Mouse (Mus musculus): ENCODE measurements around the gene Hectd2. TPM values are rescaled to one million over a fixed set of nuclear protein-coding genes. Genes with fewer than 3 reads are reported as not detected.
A peak's percentile ranks its signal among the peaks of the same experiment; 100 is the strongest.

Gene Hectd2
- polyA plus RNA-seq, 1 experiment: 0.09 TPM

DNA sequence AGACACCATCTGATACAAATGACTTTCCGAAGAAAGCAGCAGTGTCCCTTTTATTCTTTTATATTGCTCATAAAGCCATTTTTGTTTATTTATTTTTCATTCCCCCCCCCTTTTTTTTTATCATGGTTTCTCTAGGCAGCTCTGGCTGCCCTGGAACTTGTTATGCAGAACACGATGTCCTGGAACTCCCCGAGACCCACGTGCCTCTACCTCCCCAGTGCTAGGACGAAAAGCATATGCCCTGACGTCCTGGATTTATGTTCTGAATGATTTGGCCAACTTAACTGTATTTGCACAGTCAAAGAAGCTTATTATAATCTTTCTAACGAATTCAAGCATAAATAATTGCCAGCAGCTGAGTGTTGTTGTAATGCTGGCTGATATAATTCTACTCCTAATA lies 13.7 kb upstream of the Hectd2 start:
- H3K36me3 ChIP-seq (ENCODE audit: control insufficient read depth, insufficient read depth): no peaks in the 10 kb centered on the region
- no peak overlapping the region for H3ac ChIP-seq (ENCODE audit: control insufficient read depth, insufficient read length, low read depth)
- no peaks in the 10 kb centered on the region for H3K79me3 ChIP-seq (ENCODE audit: low read depth)
- no peaks in the 10 kb centered on the region for H3K27me3 ChIP-seq (ENCODE audit: control insufficient read depth, insufficient read depth, insufficient read length)
- no peak overlapping the region for H3K4me3 ChIP-seq (ENCODE audit: insufficient read depth, poor library complexity, severe bottlenecking)
- H3K79me2 ChIP-seq (ENCODE audit: control insufficient read depth, insufficient read depth): no peaks in the 10 kb centered on the region
- TF ChIP-seq CEBPB (IDR thresholded peaks at IDR 0.05; ENCODE audit: low read depth): no peak
- TF ChIP-seq MAX (IDR thresholded peaks at IDR 0.05): no peak
- no peak for TF ChIP-seq CTCF (IDR thresholded peaks at IDR 0.05; ENCODE audit: control insufficient read depth, insufficient read depth, insufficient read length)
- no peak for TF ChIP-seq MYOD1 (IDR thresholded peaks at IDR 0.05; ENCODE audit: control insufficient read depth, insufficient read length, low read depth)
- TF ChIP-seq MYOG (IDR thresholded peaks at IDR 0.05; ENCODE audit: control insufficient read depth, extremely low read depth, insufficient read length): no peak
- TF ChIP-seq FOSL1 (IDR thresholded peaks at IDR 0.05; ENCODE audit: insufficient read depth, low read length, poor library complexity, severe bottlenecking): no peak
- no peak for TF ChIP-seq USF1 (IDR thresholded peaks at IDR 0.05; ENCODE audit: low read depth)

DNA sequence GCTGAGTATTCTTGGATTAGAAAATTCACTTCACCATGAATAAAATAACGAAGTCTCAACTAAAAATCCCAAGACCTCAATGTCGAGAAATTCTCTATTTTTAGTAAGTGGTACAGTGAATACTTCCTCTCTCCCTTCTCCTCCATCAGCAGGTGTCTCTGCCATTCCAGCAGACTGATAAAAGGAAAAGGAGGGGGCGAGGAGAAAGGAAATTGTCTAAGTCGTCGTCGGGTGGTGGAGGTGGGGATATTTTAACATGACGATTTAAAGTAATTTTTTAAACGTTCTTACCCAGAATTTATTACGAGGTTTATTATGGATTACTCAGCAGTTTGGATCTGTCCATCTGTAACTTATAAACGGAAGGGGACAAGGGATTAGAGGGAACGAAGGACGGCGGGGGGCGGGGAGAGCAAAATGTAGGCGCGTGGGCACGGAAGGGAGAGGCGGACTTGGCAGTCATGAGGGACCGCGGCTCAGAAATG lies 836 bp upstream of the Hectd2 start:
- no peak for TF ChIP-seq CTCF (IDR thresholded peaks at IDR 0.05; ENCODE audit: control insufficient read depth, insufficient read depth, insufficient read length)
- H3ac ChIP-seq (ENCODE audit: control insufficient read depth, insufficient read length, low read depth): peak overlapping the region; percentile 77

DNA sequence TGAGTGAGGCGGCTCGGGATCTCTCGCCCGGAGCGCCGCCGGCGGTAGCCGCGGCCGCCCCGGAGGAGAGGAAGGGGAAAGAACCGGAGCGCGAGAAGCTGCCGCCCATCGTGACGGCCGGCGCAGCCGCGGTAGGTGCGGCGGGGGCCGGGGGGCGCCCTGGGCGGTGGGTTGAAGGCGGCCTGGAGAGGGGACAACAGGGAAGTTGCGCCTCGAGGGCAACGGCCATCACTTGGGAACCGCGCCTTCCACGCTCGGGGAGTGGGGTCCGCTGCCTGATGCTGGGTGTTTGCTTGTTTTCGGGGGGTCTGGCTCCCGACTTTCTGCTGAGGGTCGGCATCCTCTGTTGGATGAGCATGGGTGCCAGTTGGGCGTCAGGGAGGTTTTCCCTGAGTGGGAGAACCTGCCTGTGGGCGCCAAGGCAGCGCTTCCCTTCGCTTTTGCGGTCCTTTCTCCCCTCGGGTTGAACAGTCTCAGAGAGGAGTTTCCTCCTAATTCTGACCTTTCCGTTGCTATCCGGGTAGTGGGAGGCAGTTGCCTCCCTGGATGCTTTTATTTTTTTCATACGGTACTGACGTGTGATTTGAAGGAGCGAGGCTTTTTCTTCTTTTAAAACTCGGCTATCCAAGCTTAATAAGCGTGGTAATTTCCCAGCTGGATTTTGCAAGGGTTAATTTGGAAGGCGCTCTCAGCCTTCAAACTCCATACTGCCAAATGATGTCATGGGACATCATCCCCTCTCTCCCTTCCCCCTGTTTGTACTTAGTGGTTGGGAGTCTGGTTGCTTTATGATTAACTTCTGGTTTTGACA lies 551 bp downstream of the Hectd2 start:
- H3K79me3 ChIP-seq (ENCODE audit: low read depth): no peaks in the 10 kb centered on the region
- H3K4me3 ChIP-seq (ENCODE audit: insufficient read depth, poor library complexity, severe bottlenecking): peak overlapping the region; percentile 45
- TF ChIP-seq USF1 (IDR thresholded peaks at IDR 0.05; ENCODE audit: low read depth) (no peak), CEBPB (IDR thresholded peaks at IDR 0.05; ENCODE audit: low read depth) (no peak), CTCF (IDR thresholded peaks at IDR 0.05; ENCODE audit: control insufficient read depth, insufficient read depth, insufficient read length) (no peak)
- H3ac ChIP-seq (ENCODE audit: control insufficient read depth, insufficient read length, low read depth): peak overlapping the region; percentile 52
- H3K79me2 ChIP-seq (ENCODE audit: control insufficient read depth, insufficient read depth): no peaks in the 10 kb centered on the region
- H3K36me3 ChIP-seq (ENCODE audit: control insufficient read depth, insufficient read depth): no peaks in the 10 kb centered on the region
- H3K27me3 ChIP-seq (ENCODE audit: control insufficient read depth, insufficient read depth, insufficient read length): peaks cover 7% of the 10 kb centered on the region

More for the DNA sequence above, 836 bp upstream of the Hectd2 start:
- H3K27me3 ChIP-seq (ENCODE audit: control insufficient read depth, insufficient read depth, insufficient read length): peaks cover 7% of the 10 kb centered on the region
- peak overlapping the region; percentile 45 for H3K4me3 ChIP-seq (ENCODE audit: insufficient read depth, poor library complexity, severe bottlenecking)
- H3K36me3 ChIP-seq (ENCODE audit: control insufficient read depth, insufficient read depth): no peaks in the 10 kb centered on the region
- H3K79me2 ChIP-seq (ENCODE audit: control insufficient read depth, insufficient read depth): no peaks in the 10 kb centered on the region
- no peaks in the 10 kb centered on the region for H3K79me3 ChIP-seq (ENCODE audit: low read depth)

DNA sequence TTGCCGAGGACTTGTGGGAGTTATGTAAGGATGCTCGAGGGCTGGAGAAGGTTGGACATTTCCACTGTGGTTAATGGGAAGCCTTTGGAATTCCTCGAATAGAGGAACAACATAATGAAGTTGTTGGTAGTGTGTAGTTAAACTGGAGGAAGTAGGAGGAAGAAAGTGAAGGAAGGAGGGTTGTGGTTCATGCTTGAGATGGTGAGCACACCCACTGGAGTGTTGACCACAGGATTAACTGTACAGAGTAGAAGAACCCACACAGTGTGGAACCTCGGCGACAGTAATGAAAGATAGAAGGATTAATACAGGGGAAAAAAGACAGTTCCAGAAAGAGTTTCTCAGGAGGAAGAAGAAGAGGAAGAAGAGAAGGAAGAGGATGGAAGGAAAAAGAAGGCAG lies 4.9 kb downstream of the Hectd2 start:
- Histone ChIP-seq H3K79me3 (ENCODE audit: low read depth) (no peaks in the 10 kb centered on the region), H3K79me2 (ENCODE audit: control insufficient read depth, insufficient read depth) (no peaks in the 10 kb centered on the region), H3K27me3 (ENCODE audit: control insufficient read depth, insufficient read depth, insufficient read length) (peaks cover under 1% of the 10 kb centered on the region), H3ac (ENCODE audit: control insufficient read depth, insufficient read length, low read depth) (no peak overlapping the region), H3K36me3 (ENCODE audit: control insufficient read depth, insufficient read depth) (no peaks in the 10 kb centered on the region), H3K4me3 (ENCODE audit: insufficient read depth, poor library complexity, severe bottlenecking) (no peak overlapping the region)
- TF ChIP-seq FOSL1 (IDR thresholded peaks at IDR 0.05; ENCODE audit: insufficient read depth, low read length, poor library complexity, severe bottlenecking) (no peak), CEBPB (IDR thresholded peaks at IDR 0.05; ENCODE audit: low read depth) (no peak), USF1 (IDR thresholded peaks at IDR 0.05; ENCODE audit: low read depth) (no peak)

DNA sequence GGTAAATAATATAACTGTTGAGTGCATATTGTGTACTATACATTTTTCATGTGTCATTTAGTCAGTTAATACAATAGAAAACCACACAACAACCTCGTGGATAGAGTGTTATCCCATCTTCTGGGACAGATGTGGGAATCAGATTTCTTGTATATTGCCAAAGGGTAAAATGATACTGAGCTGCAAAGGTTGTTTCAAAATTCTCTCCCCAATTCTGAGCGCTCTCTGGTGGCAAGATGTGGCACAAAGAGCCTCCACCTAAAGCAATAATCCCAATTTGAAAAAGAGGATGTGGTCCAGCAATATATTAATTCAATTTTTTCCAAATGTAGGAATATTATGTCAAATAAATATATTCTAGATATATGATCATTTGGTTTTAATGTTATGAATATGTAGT lies 5.7 kb downstream of the Hectd2 start:
- no peaks in the 10 kb centered on the region for H3K27me3 ChIP-seq (ENCODE audit: control insufficient read depth, insufficient read depth, insufficient read length)

DNA sequence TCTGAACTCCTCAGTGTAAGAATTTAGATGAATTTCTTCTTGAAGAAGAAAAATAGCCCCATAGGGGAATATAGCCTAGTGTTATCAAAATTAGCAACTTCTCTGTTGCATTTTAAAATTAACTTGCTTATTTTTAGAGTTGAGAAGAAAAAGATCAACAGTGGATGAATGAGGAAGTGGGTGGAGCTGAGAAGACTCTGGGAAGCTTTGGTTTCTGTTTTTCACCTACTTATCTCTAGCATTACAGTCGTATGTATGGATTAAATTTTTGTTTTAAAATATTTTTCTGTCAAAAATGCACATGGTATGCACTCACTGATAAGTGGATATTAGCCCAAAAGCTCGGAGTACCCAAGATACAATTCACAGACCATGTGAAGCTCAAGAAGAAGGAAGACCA lies 6.7 kb downstream of the Hectd2 start:
- TF ChIP-seq MAX (IDR thresholded peaks at IDR 0.05) (no peak), CTCF (IDR thresholded peaks at IDR 0.05; ENCODE audit: control insufficient read depth, insufficient read depth, insufficient read length) (no peak), FOSL1 (IDR thresholded peaks at IDR 0.05; ENCODE audit: insufficient read depth, low read length, poor library complexity, severe bottlenecking) (no peak), CEBPB (IDR thresholded peaks at IDR 0.05; ENCODE audit: low read depth) (no peak), MYOG (IDR thresholded peaks at IDR 0.05; ENCODE audit: control insufficient read depth, extremely low read depth, insufficient read length) (no peak), USF1 (IDR thresholded peaks at IDR 0.05; ENCODE audit: low read depth) (no peak), MYOD1 (IDR thresholded peaks at IDR 0.05; ENCODE audit: control insufficient read depth, insufficient read length, low read depth) (no peak)
- no peaks in the 10 kb centered on the region for H3K27me3 ChIP-seq (ENCODE audit: control insufficient read depth, insufficient read depth, insufficient read length)

More for the DNA sequence above, 5.7 kb downstream of the Hectd2 start:
- Histone ChIP-seq H3ac (ENCODE audit: control insufficient read depth, insufficient read length, low read depth) (no peak overlapping the region), H3K36me3 (ENCODE audit: control insufficient read depth, insufficient read depth) (no peaks in the 10 kb centered on the region), H3K4me3 (ENCODE audit: insufficient read depth, poor library complexity, severe bottlenecking) (no peak overlapping the region), H3K79me3 (ENCODE audit: low read depth) (no peaks in the 10 kb centered on the region), H3K79me2 (ENCODE audit: control insufficient read depth, insufficient read depth) (no peaks in the 10 kb centered on the region)
- TF ChIP-seq CEBPB (IDR thresholded peaks at IDR 0.05; ENCODE audit: low read depth): no peak
- no peak for TF ChIP-seq USF1 (IDR thresholded peaks at IDR 0.05; ENCODE audit: low read depth)
- no peak for TF ChIP-seq CTCF (IDR thresholded peaks at IDR 0.05; ENCODE audit: control insufficient read depth, insufficient read depth, insufficient read length)
- TF ChIP-seq MYOG (IDR thresholded peaks at IDR 0.05; ENCODE audit: control insufficient read depth, extremely low read depth, insufficient read length): no peak
- no peak for TF ChIP-seq FOSL1 (IDR thresholded peaks at IDR 0.05; ENCODE audit: insufficient read depth, low read length, poor library complexity, severe bottlenecking)
- no peak for TF ChIP-seq MAX (IDR thresholded peaks at IDR 0.05)
- no peak for TF ChIP-seq MYOD1 (IDR thresholded peaks at IDR 0.05; ENCODE audit: control insufficient read depth, insufficient read length, low read depth)

More for the DNA sequence above, 6.7 kb downstream of the Hectd2 start:
- Histone ChIP-seq H3K79me3 (ENCODE audit: low read depth) (no peaks in the 10 kb centered on the region), H3K4me3 (ENCODE audit: insufficient read depth, poor library complexity, severe bottlenecking) (no peak overlapping the region), H3K36me3 (ENCODE audit: control insufficient read depth, insufficient read depth) (no peaks in the 10 kb centered on the region), H3K79me2 (ENCODE audit: control insufficient read depth, insufficient read depth) (no peaks in the 10 kb centered on the region), H3ac (ENCODE audit: control insufficient read depth, insufficient read length, low read depth) (no peak overlapping the region)

Data from C2C12 (cell line).